Mouse (Mus musculus): ENCODE data around the gene Gm12216.
A peak's percentile ranks its signal among the peaks of the same experiment; 100 is the strongest.

Gm12216 gene

DNA sequence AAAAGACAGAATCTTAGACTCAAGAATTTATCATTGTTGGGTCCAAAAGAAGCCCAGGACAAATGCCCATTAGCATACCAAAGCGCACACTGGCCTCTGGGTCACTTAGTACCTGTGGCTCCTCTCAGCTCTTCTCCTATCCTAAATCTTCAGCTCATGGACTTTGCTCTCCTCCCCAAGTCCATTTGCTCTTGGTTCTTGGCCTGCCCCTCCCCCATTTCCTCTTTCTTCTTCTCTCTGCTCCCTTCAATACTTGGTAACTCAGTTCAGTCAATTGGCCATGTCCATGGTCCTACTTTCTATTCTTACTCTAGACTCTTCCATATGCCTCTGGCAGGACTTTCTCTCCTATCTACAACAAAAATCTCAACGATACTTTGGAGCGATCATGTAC is 37.1 kb downstream of the Gm12216 start:
- DNase-seq (ENCODE audit: low read depth, low spot score) = no peak

DNA sequence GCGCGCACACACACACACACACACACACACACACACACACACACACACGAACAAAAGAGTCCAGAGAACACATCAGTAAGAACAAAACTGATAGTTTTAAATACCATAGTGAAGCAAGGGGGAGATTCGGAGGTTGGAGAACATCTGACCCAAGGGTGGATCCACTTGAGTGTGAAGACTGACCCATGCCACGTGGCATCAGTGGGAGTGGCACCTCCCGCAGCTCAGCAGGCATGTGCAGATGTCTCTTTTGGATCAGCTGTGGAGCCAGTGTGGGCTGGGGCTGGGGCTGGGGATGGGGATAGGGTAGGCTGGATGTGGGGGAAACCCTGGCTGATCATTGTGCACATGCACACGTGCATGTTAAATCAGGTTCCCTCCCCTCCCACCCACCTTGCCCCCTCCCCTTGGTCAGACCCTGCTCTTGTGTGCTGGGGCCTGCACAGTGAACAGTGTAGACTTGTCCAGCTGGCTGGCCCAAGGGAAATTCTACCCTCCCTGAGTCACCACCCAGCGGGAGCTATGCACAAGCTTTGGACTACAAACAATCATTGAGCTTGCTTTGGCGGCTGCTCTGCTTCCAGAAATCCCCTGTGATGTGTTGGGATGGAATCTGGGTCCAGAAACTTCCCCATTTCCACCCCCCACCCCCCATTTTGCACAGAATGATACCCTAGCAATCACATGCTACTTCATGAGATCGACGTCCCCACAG is 37.7 kb downstream of the Gm12216 start:
- no peak for DNase-seq (ENCODE audit: low read depth, low spot score)

DNA sequence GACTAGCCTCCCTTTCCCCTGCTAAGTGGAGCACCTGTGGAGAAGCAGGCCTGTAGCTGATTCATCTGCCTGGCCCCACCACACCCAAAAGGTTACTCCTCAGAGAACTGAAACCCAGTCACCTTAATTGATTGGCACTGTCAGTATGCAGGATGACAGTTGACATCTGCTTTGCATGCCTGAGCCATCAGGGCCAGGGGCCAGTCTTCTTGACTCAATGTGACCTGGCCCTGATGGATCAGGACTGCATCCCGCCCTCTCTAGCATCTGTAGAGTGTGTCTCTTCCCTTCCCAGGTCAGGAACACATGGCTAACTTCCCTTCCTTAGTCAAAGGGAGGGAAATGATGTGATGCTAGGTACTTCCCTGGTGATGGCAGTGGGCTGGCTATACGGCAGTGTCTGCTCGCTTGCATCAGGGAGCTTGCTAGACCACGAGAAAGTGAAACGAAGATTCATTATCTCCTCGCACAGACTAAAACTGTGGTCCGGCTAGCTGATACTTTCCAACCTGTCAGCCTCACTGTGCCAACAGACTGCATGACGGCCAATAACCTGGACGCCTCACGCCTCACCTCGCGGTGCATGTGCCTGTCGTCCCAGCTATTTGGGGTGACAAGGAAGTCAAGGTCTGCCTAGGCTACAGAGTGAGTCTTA is 38.4 kb downstream of the Gm12216 start:
- no peak for DNase-seq (ENCODE audit: low read depth, low spot score)

DNA sequence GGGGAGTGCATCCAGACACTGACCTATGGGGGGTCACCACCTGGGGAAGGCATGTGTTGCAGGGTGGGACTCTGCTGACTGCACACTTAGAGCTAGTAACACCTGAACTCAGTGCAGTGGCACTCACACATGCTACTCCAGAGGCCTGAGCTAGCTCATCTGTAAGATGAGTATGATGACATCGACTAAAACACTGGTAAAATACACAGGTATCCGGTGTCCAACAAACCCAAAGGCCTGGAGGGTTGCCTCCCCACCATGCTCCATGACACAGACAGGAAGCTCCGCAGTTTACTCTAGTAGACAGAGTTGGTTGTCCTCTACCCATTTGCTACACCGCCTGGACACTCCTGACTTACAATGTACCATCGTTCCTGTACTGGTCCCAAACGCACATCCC is 39.5 kb downstream of the Gm12216 start:
- no peak for DNase-seq (ENCODE audit: low read depth, low spot score)

DNA sequence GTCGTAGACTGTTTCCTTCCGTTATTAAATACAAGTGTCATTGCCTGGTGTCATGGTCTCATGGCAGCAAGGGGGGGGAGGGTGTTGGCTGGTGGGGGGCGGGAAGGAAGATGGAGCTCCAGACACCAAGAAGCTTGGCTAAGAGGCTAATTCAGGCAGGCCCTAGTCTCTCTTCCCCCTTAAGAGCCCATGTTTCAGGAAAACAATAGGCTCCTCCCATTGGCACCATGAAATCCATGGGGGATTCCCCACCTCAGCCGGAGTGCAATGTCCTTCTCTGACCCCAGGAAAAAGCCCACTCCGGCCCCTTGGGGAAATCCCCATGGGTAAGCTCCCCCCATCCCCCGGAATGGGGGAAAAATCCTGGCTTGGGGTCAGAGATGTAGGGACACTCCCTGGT is 40.3 kb downstream of the Gm12216 start:
- no peak for DNase-seq (ENCODE audit: low read depth, low spot score)

DNA sequence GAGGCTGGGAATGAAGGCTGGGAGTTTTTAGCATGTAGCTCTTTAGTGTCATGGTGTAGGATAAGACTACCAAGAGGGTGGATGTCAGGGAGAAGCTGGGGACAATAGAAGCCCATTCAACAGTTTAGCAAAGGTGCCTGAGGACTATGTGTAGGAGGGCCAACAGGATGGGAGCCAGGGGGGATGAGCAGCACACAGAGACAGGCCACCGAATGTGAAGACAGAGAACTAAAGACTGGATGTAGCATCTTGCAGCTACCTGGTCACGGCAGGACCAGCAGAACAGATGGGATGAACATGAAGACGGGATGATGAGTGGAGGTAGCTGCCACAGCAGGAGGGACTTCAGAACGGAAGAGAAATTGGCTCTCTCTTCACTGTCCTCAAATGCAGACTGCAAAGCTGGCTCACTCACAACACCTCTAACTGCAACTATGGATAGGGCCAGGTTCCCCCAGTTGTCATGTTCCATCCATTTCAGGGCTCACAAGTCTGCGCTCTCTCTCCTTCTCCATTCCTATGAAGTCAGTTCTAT is 42.1 kb downstream of the Gm12216 start:
- no peak for DNase-seq (ENCODE audit: low read depth, low spot score)

DNA sequence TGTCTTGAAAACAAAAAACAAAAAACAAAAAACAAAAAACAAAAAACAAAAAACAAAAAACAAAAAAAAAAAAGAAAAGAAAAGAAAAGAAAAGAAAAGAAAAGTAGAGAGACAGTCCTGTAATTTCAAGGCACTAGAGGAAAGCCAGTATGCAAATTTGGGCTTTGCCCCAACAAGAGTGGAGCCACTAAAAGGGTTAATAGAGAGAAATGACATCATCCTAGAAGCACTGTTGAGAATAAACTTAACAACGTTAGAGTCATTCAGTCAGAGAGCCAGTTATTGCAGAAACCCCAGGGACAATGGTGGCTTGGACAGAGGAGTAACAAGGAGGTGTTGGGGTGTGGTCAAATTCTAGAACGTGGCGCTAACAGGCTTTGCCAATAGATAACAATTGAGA is 44.2 kb downstream of the Gm12216 start:
- no peak for DNase-seq (ENCODE audit: low read depth, low spot score)

DNA sequence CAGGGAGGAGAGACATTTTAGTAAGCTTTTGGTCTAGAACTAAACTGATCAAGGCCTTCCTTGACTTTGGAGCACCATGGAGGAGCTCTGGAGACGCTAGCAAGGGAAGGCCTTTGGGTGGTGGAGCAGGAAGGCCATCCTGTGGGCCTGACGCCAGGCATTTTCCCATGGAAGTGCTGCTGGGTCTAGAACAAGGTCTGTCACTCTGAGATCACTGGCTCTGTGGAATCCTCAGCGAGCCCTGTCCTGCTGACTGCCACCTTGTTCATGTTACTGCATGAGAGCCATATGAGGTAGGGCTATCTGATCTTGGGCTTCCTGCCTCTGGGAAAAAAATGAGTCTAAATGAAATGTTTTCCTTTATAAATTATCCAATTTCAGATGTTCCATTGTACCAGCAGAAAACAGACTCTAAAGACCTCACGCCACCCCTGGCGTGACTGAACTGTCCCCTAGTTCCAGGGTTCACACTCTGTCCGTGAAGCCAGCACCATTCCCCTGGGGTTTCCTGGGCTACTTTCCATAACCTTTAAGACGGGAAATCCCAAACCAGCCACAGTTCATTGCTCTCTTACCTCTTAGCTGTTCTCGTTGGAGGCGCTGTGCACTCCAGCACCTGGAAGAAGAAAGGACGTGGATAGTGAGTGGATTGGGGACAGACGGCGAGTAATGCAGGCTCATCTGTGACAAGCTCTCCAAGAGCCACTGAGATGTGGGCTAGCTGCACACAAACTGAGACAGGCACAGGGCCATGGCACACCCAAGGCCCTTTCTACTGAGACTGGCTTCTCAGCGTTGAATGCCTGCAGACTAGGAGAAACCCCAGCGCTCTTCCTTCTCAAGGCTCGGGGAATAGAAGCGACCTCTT is 45.8 kb downstream of the Gm12216 start:
- DNase-seq (ENCODE audit: low read depth, low spot score) = no peak

DNA sequence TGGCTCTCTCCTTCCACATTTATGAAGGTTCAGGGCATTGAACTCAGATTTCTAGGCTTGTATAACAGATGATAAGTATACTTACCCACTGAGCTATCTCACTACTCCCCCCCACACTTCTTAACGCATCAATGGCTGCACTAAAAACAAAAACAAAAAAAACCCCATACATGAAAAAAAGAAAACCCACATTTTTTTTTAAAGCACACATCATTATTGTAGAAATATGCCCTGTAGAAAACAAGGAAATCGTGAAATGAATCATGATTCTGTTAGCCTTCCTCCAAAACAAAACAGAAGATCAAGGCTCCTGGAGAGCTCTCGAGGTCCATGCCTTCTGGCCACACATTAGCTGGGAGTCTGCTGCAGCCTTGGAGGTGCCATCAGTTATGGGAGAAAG is 47.7 kb downstream of the Gm12216 start:
- DNase-seq (ENCODE audit: low read depth, low spot score) = no peak

DNA sequence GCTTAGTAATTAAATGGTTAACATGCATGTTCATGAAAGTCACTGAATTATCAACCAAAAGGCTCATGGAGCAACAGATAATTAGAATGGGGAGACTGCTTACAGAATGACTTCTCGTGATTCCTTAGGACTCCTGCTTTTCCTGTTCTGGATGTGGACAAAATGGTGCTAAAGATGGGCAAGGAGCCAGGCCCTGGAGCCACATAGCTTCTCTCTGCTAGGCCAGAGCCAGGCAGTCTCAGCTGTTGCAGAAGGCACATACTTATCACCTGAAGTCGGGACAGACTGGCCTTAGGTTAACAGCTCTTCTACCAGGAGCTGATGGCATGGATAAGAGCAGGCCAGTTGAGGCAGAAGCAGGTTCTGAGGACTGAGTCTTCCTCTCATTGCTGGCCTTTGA is 48.3 kb downstream of the Gm12216 start:
- DNase-seq (ENCODE audit: low read depth, low spot score) = no peak

DNA sequence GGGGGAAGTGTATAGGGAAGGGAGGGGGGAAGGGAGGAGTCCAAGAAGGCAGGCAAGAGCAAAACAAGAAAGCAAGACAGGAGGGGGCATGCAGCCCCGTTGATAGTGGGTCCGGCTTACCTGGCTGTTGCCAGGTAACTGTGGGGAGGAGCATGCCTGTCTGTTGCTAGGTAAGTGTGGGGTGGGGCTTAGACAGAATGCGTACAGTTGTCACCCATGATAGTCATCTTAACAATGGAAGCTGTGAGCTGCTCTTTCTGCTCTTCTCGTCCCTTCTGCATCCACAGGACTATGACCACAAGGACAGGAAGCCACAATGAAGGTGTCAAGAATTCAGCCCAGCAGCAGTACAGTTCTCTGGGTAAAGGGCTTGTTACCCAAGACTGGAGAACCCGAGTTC is 48.9 kb downstream of the Gm12216 start:
- DNase-seq (ENCODE audit: low read depth, low spot score) = no peak

DNA sequence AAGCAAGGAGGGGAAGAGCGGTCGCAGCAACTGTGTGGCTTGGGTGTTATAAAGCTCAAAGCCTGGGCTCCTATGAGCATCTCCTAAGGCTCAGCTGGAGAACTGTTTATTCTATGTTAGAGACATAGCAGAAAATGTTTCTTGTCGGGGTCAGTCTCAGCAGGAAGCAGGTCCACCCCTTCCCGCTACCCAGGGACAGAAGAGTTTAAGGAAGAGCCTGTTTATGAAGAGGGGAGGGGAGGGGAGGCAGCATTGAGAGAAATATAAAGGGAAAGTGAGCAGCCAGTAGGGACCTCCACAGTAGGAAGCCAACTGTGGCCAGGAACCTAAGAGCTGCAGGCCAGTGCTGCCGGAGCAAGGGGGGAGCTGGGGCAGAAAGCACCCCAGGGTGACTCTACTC is 49.7 kb downstream of the Gm12216 start:
- no peak for DNase-seq (ENCODE audit: low read depth, low spot score)

DNA sequence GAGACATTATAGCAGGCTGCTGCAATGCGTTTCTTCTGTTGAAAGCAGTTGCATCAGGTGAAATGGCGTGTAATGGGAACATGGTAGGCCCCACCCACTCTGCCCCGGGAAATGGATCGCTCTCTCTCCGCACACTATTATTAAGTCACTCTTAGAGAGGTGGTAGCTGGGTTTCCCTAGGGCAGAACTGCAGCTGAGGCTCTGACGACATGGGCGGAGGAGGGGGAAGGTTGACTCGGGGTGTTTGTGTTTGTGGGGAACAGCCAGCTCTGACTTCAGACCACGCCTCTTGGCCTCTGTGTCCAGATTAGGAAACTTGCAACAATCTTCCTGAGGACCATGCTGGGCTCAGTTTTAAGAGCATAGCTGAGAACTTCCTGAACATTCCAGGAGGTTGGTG is 53.3 kb downstream of the Gm12216 start:
- no peak for DNase-seq (ENCODE audit: low read depth, low spot score)

DNA sequence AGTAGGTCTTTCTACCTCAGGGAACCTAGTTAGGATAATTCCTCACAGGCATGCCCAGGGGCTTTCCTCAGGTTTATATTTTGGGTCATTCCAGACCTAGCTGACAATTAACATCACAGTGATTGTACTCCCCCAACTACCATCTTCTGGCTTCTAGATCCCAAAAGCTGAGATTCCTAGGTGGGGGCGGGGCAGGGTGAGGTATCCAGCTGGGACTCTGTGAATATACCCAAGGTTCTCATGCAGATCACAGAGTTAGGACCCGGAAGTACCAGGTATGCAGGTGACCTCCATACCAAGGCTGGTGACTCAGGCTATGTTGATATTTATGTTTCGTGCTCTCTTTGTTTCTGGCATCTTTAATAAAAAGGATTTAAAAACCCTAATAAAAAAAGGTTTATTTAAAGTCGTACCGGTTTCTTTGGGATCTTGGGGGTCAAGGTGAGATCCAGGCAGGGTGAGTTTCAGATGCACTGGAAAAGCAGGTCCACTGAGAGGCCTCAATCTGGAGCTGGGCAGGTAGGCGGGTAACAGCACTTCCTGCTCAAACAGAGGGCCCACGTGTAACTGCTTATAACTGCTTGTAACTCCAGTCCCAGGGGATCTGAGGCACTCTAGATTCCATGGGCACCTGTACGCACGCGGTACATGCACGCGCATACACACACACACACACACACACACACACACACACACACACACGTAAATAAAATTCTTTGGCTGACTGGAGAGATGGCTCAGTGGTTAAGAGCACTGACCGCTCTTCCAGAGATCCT is 54.3 kb downstream of the Gm12216 start:
- DNase-seq (ENCODE audit: low read depth, low spot score) = no peak

DNA sequence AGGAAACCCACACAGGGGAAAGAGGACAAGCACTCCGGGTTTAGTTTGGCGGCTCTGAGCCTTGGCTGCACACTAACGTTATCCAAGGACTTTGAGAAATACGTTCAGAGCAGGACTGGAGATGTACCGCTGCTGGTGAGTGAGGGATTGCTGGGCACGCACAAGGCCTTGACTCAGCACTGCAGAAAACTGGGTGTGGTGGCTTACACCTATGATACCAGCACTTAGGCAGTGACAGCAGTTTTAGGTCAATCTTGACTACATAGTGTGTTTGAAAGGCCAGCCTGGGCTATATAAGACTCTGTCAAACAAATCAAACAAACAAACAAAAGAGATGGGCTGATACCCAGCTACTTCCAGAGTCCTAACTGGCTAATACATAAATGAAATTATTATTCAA is 55.6 kb downstream of the Gm12216 start:
- no peak for DNase-seq (ENCODE audit: low read depth, low spot score)

DNA sequence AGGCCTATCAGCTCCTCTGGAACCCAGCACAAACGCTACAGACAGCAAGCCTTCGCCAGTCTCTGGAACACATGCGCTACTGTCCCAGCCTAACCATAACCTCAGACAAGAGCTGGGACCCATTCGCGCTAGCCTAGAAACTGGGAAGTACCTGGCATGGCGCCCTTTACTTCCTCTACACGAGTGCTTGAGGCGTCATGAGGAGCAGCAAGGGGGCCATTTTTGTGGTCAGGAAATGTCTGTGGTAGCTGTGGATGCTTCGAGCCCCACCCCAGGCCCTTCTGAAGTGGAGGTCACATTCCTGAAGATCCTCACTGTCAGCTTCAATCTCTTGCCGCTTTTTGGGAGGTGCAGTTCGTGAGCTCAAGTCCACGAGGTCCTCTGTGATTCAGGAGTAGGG is 56.0 kb downstream of the Gm12216 start:
- DNase-seq (ENCODE audit: low read depth, low spot score) = no peak

DNA sequence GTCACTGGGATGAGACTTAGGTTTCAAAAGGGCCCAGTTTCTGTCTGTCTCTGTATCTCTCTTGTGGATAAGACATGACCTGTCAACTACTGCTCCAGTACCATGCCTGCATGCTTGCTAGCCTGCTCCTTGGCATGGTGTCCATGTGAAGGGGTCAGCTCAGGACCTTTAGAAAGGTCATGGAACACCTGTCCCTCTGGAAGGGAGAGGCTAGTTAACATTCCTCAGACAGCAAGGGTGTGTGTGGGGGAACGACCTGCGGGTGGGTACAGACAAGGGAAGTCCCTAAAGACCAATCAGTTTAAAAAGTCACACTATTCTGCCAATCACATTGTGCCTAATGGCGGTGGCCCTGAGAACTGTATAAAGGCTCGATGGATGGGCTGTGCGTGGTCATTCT is 58.1 kb downstream of the Gm12216 start:
- no peak for DNase-seq (ENCODE audit: low read depth, low spot score)

DNA sequence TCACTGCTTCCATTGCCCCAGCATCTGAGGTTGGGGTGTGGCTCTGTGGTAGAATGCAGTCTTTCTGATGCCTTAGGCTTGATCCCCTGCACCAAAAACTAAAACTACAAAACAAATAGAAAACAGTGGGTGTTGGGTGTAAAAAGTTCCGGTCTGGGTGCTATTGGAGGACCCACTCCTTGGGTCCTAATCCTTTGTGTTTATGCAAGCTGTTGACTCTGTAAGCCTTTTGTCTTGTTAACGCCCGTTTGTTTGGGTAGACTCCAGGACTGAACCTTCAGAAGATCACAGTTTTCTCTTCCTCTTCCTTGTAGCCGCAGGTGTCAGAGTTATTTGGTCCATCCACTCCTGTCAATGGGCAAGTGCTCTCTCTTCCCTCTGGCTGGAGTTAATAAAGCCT is 59.0 kb downstream of the Gm12216 start:
- peak; percentile 57 for DNase-seq (ENCODE audit: low read depth, low spot score)

DNA sequence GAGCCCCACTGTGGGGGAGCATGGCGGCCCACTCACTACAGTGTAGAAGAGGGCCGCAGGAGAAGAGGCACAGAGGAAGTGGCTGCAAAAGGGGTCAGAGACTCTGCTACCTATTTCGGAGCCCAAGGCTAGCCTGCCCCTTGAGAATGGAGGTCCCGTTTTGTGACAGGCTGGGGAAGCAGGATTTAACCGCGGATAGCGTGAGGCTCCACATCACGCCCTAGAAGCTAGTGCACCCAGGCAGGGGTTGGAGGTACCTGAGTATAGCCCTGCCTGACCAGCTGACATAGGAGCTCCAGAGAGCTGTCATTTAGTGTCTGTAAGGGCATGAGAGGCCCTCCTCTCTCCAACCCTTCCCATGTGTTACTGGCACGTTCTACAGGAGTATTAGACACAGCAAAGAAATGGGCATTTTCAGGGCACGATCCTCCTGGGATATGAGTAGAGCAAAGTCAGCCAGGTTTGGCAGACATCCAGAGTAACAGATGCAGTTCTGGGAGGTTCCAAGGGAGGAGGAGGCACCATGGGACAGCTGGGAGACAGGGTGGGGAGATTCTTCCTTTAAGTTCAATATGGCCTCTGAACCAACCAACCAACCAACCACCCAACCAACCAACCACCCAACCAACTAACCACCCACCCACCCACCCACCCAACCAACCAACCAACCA is 60.9 kb downstream of the Gm12216 start:
- DNase-seq (ENCODE audit: low read depth, low spot score) = no peak

DNA sequence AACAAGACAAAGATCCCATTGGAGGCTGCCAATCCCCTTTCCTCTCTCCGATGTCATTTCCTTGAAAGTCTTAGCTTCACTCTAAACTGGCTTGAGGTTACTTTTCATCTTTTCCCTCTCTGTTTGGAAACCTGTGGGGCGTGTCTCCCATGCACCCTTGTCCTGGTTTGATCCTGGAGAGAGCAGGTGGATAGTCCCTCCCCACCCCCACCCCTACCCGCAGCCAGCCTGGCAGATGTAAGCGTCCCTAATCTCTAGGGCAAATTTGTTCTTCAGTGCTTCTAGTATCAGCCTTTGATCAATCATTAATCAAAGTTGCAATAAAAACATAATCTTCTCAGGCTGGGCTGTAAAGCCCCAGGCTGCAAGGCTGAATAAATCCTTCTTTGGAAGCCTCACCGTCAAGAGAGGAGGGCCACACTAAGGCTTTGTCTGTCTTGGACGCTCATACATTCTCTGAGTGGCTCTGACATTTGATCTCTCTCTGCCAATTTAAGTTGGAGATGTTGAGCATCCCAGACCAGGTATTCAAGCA is 61.6 kb downstream of the Gm12216 start:
- no peak for DNase-seq (ENCODE audit: low read depth, low spot score)

Data from WW6 (cell line).